Mouse (Mus musculus) c-Kit-positive CD71-negative TER-119-negative erythroid progenitor cells, embryonic 14.5 days (primary cell): ENCODE measurements around the gene Lss.

Source experiments
- DNase-seq: peaks from one replicate; pipeline ENCODE4 v3.0.0-alpha.2; 2013; ENCODE audit warnings: low read depth

Lss gene

DNA sequence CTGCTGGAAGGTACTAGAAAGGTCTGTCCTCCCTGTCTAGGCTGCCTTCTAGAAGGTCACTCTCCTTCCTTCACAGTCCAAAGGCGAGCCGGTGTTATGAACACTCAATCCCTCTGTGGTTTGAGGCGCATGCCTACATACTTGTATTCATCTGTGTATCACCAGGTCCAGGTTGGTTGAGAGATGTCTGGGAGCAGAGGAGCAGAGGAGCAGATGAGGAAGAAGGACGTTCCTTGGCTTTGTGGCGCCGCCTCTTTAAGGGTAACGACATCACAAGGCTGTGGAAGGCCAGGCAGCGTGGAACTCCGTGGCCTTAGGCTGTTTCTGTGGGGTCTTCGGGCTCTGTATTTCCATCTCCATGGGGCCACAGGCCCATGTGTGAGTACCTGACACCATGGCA lies 30.6 kb downstream of the Lss start, which contains the start of gene Spatc1l:
Gene Spatc1l (plus strand): TSS at position 301 of the 400 bp plus-strand sequence.
- DNase-seq: no peak

DNA sequence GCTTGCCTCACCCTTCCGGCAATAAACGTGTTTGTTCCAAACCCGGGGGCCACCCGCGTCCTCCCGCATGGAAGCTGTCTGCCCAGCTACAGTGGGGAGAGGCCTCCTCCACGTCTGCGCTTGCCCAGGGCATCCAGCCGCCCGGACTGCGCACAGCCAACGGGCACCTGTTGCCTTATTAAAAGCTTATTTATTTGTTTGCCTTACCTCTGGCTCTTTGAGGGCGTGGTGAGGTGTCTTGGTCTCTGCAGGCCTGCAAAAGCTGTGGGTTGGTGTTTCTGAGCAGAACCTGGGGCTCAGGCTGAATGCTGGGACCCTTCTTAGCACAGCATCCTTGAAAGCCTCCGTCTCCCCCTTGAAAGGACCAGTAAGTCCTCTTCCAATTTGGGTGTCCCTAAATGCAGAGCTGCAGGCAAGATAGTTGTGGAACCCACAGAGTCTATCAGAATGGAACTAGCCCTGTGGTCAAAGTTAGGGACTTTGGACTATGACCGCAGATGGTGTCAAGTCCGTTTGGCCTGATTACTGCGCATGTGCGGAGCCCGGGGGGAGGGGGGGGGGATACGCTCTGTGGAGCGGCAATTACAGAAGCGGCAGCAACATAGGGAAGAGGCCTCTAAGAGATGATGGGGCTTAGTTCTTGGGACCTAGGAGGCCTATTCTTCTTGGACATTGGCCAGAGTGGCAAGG lies 38.8 kb downstream of the Lss start:
- no peak for DNase-seq

GRCm38 (mm10) chr10:76571070-76571469 lies 39.7 kb downstream of the Lss start:
- DNase-seq: no peak

DNA sequence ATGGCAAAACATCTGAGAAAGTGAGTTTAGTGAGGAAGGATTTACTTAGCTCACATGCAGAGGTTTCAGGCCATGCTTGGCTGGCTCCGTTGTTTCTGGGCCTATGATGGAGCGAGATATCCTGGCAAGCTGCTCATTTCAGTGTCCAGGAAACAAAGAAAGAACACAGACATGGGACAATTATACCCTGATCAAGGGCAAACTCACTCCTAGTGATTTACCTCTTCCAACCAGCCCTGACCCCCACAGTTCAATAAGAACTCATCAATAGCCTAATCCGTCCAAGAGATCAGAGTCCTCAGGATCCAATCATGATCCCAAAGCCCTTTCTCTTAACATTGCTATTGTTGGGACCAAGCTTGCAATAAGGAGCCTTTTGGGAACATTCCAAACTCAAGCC lies 40.8 kb downstream of the Lss start:
- DNase-seq: no peak

DNA sequence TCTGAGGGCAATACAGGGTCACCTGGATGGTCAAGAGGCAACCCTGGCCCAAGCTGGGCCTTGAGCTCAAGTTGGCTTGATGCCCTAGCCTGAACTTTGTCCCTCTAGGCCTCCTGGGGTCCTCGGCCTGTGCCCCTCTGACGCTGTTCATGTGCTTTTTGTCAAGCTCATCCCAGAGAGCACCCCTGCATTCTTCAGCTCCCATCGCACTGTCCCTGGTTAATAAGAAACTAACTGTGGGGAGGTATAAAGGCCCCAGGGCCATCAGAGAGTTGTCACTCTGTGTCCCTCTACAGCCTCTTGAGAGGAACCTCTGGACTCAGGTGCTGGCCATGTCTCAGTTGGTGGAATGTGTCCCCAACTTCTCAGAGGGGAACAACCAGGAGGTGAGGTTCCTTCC lies 44.0 kb downstream of the Lss start, which contains the start of gene Ftcd:
Gene Ftcd (plus strand): TSS at position 275 of the 400 bp plus-strand sequence.
- no peak for DNase-seq

GRCm38 (mm10) chr10:76576920-76577319 lies 45.5 kb downstream of the Lss start:
- DNase-seq: no peak

- DNase-seq: no peak
Measured at GRCm38 (mm10) chr10:76584138-76584537, 52.8 kb downstream of the Lss start.

- no peak for DNase-seq
Measured at GRCm38 (mm10) chr10:76586190-76586589, 54.8 kb downstream of the Lss start.

DNA sequence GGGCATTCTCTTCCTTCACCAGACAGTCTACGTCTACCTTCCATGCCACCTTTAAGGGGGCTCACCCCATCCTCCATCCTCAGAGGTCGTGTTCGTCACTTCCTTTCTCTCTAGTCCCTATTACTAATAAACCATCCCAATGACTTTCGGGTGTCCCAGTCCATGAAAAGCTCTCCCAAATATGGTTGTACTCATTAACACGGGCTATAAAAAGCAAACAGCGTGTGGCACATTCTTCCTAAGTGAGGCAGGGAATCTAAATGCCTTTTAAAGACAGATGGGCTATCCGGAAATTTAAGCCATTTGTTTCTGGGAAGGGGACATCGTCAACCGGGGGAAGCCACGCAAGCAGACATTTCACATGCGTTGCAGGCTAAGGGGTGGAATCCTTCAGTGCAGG lies 58.8 kb downstream of the Lss start:
- no peak for DNase-seq

DNA sequence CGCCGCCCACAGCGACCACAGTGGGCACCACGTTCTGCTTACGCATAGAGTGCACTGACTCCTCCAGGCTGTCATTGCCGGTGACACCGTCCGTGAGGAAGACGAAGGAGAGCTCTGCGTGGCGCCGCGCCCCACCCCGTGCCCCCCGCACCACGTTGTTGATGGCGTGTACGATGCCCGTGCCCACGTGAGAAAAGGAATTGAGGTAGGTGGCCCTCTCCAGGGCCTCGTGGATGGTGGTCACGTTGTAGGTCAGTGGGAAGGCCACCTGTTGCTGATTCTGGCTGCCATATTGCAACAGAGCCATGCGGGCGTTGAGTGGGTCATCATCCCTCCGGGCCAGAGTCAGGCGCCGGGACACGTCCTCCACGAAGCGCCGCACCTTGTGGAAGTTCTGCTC lies 65.0 kb downstream of the Lss start:
- no peak for DNase-seq

GRCm38 (mm10) chr10:76602690-76603089 lies 71.3 kb downstream of the Lss start:
- no peak for DNase-seq
